Mouse (Mus musculus): Measurements from ENCODE around the gene Hnrnpc. TPM values are rescaled to one million over a fixed set of nuclear protein-coding genes. Genes with fewer than 3 reads are reported as not detected.
"Not testable (repeated sequence)": the region's sequence is repeated elsewhere in the genome, so short reads cannot be mapped to it uniquely, and the experiment has no call there.

Gene Hnrnpc
- polyA plus RNA-seq, 1 experiment from 2014 or later = 690 TPM

DNA sequence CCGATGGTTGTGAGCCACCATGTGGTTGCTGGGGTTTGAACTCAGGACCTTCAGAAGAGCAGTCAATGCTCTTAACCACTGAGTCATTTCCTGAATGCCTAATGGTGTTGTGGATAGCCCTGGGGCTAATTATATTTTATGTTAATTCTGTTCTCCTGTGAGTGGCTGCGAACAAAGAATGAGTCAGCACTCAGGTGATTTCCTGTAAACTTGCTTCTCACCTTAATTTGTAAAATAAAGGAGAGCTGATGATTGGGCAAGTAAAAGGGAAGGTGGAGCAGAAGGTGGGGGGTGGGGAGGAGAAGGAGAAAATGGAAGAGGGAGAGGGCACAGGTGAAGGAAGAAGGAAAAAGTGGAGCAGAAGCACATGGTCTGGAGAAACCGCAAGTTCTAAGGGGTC lies 51.1 kb downstream of the Hnrnpc start:
- H3K9me3 ChIP-seq (replicated peaks; ENCODE audit: control insufficient read depth, low read length); H3K4me3 ChIP-seq (ENCODE audit: low read depth, low read length); H3K27me3 ChIP-seq (replicated peaks; ENCODE audit: control insufficient read depth, insufficient read depth, low read length); H3K36me3 ChIP-seq (ENCODE audit: control insufficient read depth, insufficient read depth, low read length); ATAC-seq; H3K27ac ChIP-seq (ENCODE audit: low read depth, low read length); H3K4me2 ChIP-seq (ENCODE audit: low read length); H3K9ac ChIP-seq (ENCODE audit: low read length); H3K4me1 ChIP-seq (ENCODE audit: control insufficient read depth, insufficient read depth, low read length); DNase-seq (ENCODE audit: low spot score): not testable (repeated sequence)
- WGBS = 92% methylated on average over 3 of the region's 3 CpGs

GRCm38 (mm10) chr14:52045966-52046565 lies 57.8 kb downstream of the Hnrnpc start:
- no peaks in the 10 kb centered on the region for H3K27me3 ChIP-seq (replicated peaks; ENCODE audit: control insufficient read depth, insufficient read depth, low read length)
- no peak overlapping the region for H3K9ac ChIP-seq (ENCODE audit: low read length)
- no peak overlapping the region for H3K4me3 ChIP-seq (ENCODE audit: low read depth, low read length)
- no peak overlapping the region for H3K27ac ChIP-seq (ENCODE audit: low read depth, low read length)
- peaks cover 11% of the 10 kb centered on the region for H3K4me1 ChIP-seq (ENCODE audit: control insufficient read depth, insufficient read depth, low read length)
- WGBS = 62% methylated on average over 9 of the region's 9 CpGs
- no peak overlapping the region for H3K4me2 ChIP-seq (ENCODE audit: low read length)
- H3K36me3 ChIP-seq (ENCODE audit: control insufficient read depth, insufficient read depth, low read length) = no peaks in the 10 kb centered on the region
- ATAC-seq (no peak; the same call in 1 of the 2 replicates), DNase-seq (ENCODE audit: low spot score) (peak; percentile 36)
- no peaks in the 10 kb centered on the region for H3K9me3 ChIP-seq (replicated peaks; ENCODE audit: control insufficient read depth, low read length)

DNA sequence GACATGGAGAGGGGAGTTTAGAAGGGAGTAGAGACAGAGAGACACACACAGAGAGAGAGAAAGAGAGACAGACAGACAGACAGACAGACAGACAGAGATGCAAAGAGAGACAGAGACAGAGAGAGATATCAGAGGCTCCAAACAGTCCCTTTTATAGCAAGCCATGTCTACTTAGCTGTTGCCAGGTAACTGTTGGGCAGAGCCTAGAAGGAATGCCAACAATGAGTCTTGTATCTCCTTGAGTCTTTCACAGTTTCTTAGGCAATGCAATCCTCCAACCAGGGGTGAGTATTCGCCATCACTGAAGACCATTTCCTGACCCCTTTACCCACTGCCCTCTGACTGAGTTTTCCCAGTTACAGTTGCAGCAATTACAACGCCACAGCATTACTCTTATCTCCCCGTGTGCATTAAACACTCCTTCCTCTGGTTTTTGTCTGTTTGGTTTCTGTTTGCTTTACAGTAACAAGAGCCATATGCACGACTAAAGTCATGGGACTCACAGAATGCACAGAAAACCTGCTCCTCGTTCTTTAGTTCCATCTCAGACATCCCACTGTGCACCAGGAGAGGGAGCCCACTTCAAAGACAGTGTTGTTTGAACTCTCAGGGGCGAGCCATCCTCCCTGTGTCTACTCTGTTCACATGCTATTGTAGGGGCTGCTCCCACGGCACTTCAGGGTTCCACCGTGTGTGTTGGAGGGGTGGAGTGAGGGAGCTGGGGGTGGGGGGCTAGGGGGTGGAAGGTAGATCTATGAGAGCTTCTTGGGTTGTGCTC lies 58.7 kb downstream of the Hnrnpc start:
- ATAC-seq (no peak), DNase-seq (ENCODE audit: low spot score) (peak; percentile 58)
- H3K9me3 ChIP-seq (replicated peaks; ENCODE audit: control insufficient read depth, low read length) = no peaks in the 10 kb centered on the region
- H3K36me3 ChIP-seq (ENCODE audit: control insufficient read depth, insufficient read depth, low read length) = no peaks in the 10 kb centered on the region
- no peak overlapping the region for H3K4me3 ChIP-seq (ENCODE audit: low read depth, low read length)
- no peak overlapping the region for H3K27ac ChIP-seq (ENCODE audit: low read depth, low read length)
- H3K27me3 ChIP-seq (replicated peaks; ENCODE audit: control insufficient read depth, insufficient read depth, low read length) = no peaks in the 10 kb centered on the region
- no peak overlapping the region for H3K9ac ChIP-seq (ENCODE audit: low read length)
- no peak overlapping the region for H3K4me2 ChIP-seq (ENCODE audit: low read length)
- 16% methylated on average over 8 of the region's 8 CpGs for WGBS
- peaks cover 11% of the 10 kb centered on the region for H3K4me1 ChIP-seq (ENCODE audit: control insufficient read depth, insufficient read depth, low read length)

GRCm38 (mm10) chr14:52043446-52043845 lies 60.4 kb downstream of the Hnrnpc start:
- WGBS = 60% methylated on average over 6 of the region's 6 CpGs
- Histone ChIP-seq H3K27me3 (replicated peaks; ENCODE audit: control insufficient read depth, insufficient read depth, low read length) (no peaks in the 10 kb centered on the region), H3K9me3 (replicated peaks; ENCODE audit: control insufficient read depth, low read length) (no peaks in the 10 kb centered on the region), H3K4me1 (ENCODE audit: control insufficient read depth, insufficient read depth, low read length) (peaks cover 11% of the 10 kb centered on the region), H3K4me2 (ENCODE audit: low read length) (no peak overlapping the region), H3K27ac (ENCODE audit: low read depth, low read length) (no peak overlapping the region), H3K36me3 (ENCODE audit: control insufficient read depth, insufficient read depth, low read length) (no peaks in the 10 kb centered on the region), H3K9ac (ENCODE audit: low read length) (no peak overlapping the region), H3K4me3 (ENCODE audit: low read depth, low read length) (no peak overlapping the region)
- DNase-seq (ENCODE audit: low spot score) (no peak), ATAC-seq (no peak)

- H3K36me3 ChIP-seq (ENCODE audit: control insufficient read depth, insufficient read depth, low read length); H3K4me2 ChIP-seq (ENCODE audit: low read length); H3K27me3 ChIP-seq (replicated peaks; ENCODE audit: control insufficient read depth, insufficient read depth, low read length); ATAC-seq; DNase-seq (ENCODE audit: low spot score); H3K9ac ChIP-seq (ENCODE audit: low read length); H3K9me3 ChIP-seq (replicated peaks; ENCODE audit: control insufficient read depth, low read length); H3K4me3 ChIP-seq (ENCODE audit: low read depth, low read length); H3K27ac ChIP-seq (ENCODE audit: low read depth, low read length): not testable (repeated sequence)
- 64% methylated on average over 3 of the region's 3 CpGs for WGBS
- peaks cover 11% of the 10 kb centered on the region for H3K4me1 ChIP-seq (ENCODE audit: control insufficient read depth, insufficient read depth, low read length)
These were observed 61.5 kb downstream of the Hnrnpc start, which contains the start of gene Olfr221 for GRCm38 (mm10) chr14:52042359-52042758. Gene Olfr221, minus strand, starts transcription at chr14:52042459.

- Histone ChIP-seq H3K4me1 (ENCODE audit: control insufficient read depth, insufficient read depth, low read length) (no peaks in the 10 kb centered on the region), H3K27me3 (replicated peaks; ENCODE audit: control insufficient read depth, insufficient read depth, low read length) (no peaks in the 10 kb centered on the region), H3K36me3 (ENCODE audit: control insufficient read depth, insufficient read depth, low read length) (no peaks in the 10 kb centered on the region), H3K4me3 (ENCODE audit: low read depth, low read length) (no peak overlapping the region), H3K4me2 (ENCODE audit: low read length) (no peak overlapping the region), H3K9ac (ENCODE audit: low read length) (no peak overlapping the region), H3K9me3 (replicated peaks; ENCODE audit: control insufficient read depth, low read length) (no peaks in the 10 kb centered on the region), H3K27ac (ENCODE audit: low read depth, low read length) (no peak overlapping the region)
- DNase-seq (ENCODE audit: low spot score) (no peak), ATAC-seq (no peak)
- WGBS = 89% methylated on average over 5 of the region's 5 CpGs
These were observed 64.5 kb downstream of the Hnrnpc start for GRCm38 (mm10) chr14:52039332-52039731.

- WGBS = 93% methylated on average over 6 of the region's 6 CpGs
- no peak overlapping the region for H3K4me3 ChIP-seq (ENCODE audit: low read depth, low read length)
- H3K36me3 ChIP-seq (ENCODE audit: control insufficient read depth, insufficient read depth, low read length) = no peaks in the 10 kb centered on the region
- no peak overlapping the region for H3K4me2 ChIP-seq (ENCODE audit: low read length)
- no peaks in the 10 kb centered on the region for H3K4me1 ChIP-seq (ENCODE audit: control insufficient read depth, insufficient read depth, low read length)
- no peak overlapping the region for H3K27ac ChIP-seq (ENCODE audit: low read depth, low read length)
- H3K9me3 ChIP-seq (replicated peaks; ENCODE audit: control insufficient read depth, low read length) = no peaks in the 10 kb centered on the region
- H3K27me3 ChIP-seq (replicated peaks; ENCODE audit: control insufficient read depth, insufficient read depth, low read length) = no peaks in the 10 kb centered on the region
- ATAC-seq (no peak), DNase-seq (ENCODE audit: low spot score) (no peak)
- no peak overlapping the region for H3K9ac ChIP-seq (ENCODE audit: low read length)
These were observed 67.9 kb downstream of the Hnrnpc start for GRCm38 (mm10) chr14:52035926-52036325.

- Histone ChIP-seq H3K9me3 (replicated peaks; ENCODE audit: control insufficient read depth, low read length) (no peaks in the 10 kb centered on the region), H3K4me3 (ENCODE audit: low read depth, low read length) (no peak overlapping the region), H3K27ac (ENCODE audit: low read depth, low read length) (no peak overlapping the region), H3K4me2 (ENCODE audit: low read length) (no peak overlapping the region), H3K9ac (ENCODE audit: low read length) (no peak overlapping the region), H3K27me3 (replicated peaks; ENCODE audit: control insufficient read depth, insufficient read depth, low read length) (no peaks in the 10 kb centered on the region), H3K4me1 (ENCODE audit: control insufficient read depth, insufficient read depth, low read length) (peaks cover 7% of the 10 kb centered on the region), H3K36me3 (ENCODE audit: control insufficient read depth, insufficient read depth, low read length) (no peaks in the 10 kb centered on the region)
- DNase-seq (ENCODE audit: low spot score) = peak; percentile 57
- no peak for ATAC-seq
- 78% methylated on average over 4 of the region's 4 CpGs for WGBS
These were observed 77.5 kb downstream of the Hnrnpc start for GRCm38 (mm10) chr14:52026342-52026741.

GRCm38 (mm10) chr14:52024133-52024532 lies 79.7 kb downstream of the Hnrnpc start:
- Histone ChIP-seq H3K27me3 (replicated peaks; ENCODE audit: control insufficient read depth, insufficient read depth, low read length) (no peaks in the 10 kb centered on the region), H3K9ac (ENCODE audit: low read length) (no peak overlapping the region), H3K36me3 (ENCODE audit: control insufficient read depth, insufficient read depth, low read length) (no peaks in the 10 kb centered on the region), H3K4me2 (ENCODE audit: low read length) (no peak overlapping the region), H3K9me3 (replicated peaks; ENCODE audit: control insufficient read depth, low read length) (no peaks in the 10 kb centered on the region), H3K4me3 (ENCODE audit: low read depth, low read length) (no peak overlapping the region), H3K4me1 (ENCODE audit: control insufficient read depth, insufficient read depth, low read length) (peaks cover 15% of the 10 kb centered on the region), H3K27ac (ENCODE audit: low read depth, low read length) (no peak overlapping the region)
- DNase-seq (ENCODE audit: low spot score) (no peak), ATAC-seq (no peak)
- WGBS = 89% methylated on average over 2 of the region's 2 CpGs

Measured in forebrain, embryonic 14.5 days (tissue).